Mouse (Mus musculus): ENCODE measurements at regions not wholly inside any gene's neighbourhood (a gene's known extent, or its start where the extent isn't known, plus 50 kb on each side); places are given as distances from the start of the nearest gene placed in this dataset.

- no peak for DNase-seq (ENCODE audit: low spot score)
Observed at GRCm38 (mm10) chr3:34761783-34762182, 111.6 kb downstream of the Sox2 start.

DNA sequence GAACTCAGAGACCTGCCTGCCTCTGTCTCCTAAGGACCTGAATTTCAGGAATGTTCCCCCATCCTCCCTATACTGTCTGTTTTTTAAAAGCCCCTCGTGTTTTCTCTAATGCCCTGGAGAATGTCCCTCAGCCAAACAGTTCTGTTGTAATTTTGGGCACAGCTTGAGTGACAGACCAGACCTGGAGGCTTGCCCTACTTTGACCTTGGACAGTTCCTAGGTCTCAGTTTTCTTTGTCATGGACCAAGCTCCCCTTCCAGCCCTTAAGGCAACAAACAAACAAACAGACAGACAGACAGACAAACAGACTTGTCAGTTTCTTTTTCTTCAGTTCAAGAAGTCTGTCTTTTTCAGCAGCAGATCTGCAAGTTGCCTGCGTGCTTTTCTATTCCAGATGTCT lies 114.4 kb downstream of the Sox2 start:
- no peak for DNase-seq (ENCODE audit: low spot score)

GRCm38 (mm10) chr3:34765151-34765550 lies 114.9 kb downstream of the Sox2 start:
- no peak for DNase-seq (ENCODE audit: low spot score)

DNA sequence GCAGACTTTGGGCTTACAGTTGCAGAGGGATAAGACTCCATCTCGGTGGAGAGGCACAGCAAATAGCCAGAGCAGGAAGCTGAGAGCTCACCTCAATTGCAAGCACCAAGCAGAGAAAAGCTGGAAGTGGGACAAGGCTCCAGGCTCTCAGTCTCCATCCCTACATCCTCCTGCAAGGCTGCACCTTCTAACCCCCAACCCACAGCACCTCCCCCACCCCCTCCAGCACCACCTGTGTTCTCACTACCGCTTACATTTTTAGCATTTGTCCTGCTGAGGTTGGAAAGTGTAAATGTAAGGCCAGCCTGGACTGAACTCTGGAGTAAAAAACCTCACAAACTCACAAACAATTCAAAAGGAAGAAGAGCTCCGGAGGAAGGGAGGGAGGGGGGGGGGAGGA lies 119.6 kb downstream of the Sox2 start:
- DNase-seq (ENCODE audit: low spot score): no peak

- DNase-seq (ENCODE audit: low spot score): no peak
Observed at GRCm38 (mm10) chr3:34770271-34770670, 120.1 kb downstream of the Sox2 start.

- no peak for DNase-seq (ENCODE audit: low spot score)
Observed at GRCm38 (mm10) chr3:34772035-34772434, 121.8 kb downstream of the Sox2 start.

DNA sequence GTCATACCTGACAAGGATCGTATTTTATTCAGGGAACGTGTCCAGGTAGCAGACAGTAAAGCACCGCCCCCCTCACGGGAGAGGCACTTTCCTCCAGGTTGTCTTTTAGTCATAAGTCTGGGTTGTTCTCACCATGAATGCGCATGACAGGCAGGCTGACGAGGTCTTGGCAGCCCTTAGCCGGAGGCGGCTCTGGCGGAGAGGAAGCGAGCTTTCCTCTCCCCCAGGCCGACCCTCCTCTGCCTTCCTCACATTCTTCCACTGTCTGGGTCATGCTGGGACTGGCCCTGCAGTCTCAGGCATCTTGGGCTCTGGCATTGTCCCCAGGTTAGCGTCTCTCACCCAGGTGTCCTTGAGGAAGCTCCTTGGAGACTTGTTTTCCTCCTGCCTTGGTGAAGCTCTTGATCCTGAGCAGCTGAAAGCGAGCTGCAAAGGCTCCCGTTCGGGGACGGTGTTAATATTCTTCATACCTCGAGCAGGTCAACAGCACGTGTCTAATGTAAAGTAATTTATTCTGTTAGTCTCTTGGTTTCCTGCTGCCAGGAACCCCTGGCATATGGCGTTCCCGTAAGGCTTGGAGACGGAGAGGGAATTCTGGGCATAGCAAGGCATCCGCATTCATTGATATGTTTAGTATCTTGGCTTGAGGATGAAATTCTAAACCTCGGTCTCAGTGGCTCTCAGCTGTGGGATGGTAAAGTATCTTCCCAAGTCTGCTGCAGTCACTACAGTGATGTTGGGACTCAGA lies 123.6 kb downstream of the Sox2 start:
- no peak for DNase-seq (ENCODE audit: low spot score)

DNA sequence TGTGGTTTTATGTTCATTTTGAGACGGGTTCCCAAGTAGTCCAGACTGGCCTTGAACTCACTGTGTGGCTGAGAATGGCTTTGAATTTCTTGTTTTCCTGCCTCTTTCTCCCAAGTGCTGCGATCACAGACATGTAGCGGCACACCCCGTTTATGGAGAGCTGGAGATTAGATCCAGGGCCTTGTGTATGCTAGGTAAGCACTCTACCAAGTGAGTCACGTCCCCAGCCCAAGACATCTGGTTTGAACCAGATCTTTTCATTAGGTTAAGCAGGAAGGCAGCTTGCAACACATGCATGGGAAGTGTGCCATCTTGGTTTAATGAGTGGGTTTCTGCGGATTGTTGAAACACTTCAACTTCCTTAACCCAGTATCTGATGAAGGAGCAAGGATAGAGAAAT lies 131.6 kb downstream of the Sox2 start:
- no peak for DNase-seq (ENCODE audit: low spot score)

- DNase-seq (ENCODE audit: low spot score): no peak
Observed at GRCm38 (mm10) chr3:34783398-34783797, 133.2 kb downstream of the Sox2 start.

DNA sequence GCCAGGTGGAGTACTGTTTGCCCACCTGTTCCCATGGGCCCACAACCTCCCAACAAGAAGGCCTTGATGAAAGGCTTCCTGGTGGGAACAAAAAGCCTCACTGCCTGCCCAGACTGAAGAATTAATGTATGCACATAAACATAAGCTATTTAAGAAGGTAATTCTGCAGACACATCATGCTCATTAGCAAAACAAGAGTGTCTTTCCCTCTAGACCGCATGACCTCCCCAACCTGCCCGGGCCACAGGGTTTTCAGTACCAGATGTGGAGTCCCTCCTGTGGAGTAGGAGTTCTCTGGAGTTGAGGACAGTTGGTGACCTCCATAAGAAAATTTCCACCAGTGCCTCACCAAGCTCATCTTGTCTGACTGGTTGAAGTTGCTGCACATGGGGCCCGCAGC lies 137.0 kb downstream of the Sox2 start:
- no peak for DNase-seq (ENCODE audit: low spot score)

- DNase-seq (ENCODE audit: low spot score): no peak
Observed at GRCm38 (mm10) chr3:34795103-34795983, 145.1 kb downstream of the Sox2 start.

GRCm38 (mm10) chr3:34795984-34796266 lies 145.7 kb downstream of the Sox2 start:
- DNase-seq (ENCODE audit: low spot score): no peak

DNA sequence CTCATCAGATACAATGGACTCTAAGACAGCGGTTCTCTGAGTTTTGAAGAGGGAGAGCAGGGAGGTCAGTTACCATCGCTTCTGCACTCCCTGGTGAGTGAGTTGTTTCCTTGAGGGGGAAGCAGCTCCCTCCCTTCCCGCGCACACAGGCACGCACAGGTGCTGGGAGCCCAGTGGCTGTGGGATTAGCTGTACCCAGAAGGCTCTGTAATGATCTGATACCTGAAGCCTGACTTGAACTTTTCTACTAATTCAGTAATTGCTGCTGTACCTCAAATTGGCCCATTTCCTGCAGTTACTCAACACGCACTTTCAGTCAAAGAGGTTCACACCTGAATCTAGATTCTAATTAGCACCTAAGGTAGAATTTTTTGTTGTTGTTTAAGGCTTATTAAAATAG lies 158.6 kb downstream of the Sox2 start:
- no peak for DNase-seq (ENCODE audit: low spot score)

- DNase-seq (ENCODE audit: low spot score): no peak
Observed at GRCm38 (mm10) chr3:34811753-34812152, 161.5 kb downstream of the Sox2 start.

- DNase-seq (ENCODE audit: low spot score): no peak
Observed at GRCm38 (mm10) chr3:34813046-34813625, 162.9 kb downstream of the Sox2 start.

GRCm38 (mm10) chr3:34825036-34825435 lies 174.8 kb downstream of the Sox2 start:
- no peak for DNase-seq (ENCODE audit: low spot score)

DNA sequence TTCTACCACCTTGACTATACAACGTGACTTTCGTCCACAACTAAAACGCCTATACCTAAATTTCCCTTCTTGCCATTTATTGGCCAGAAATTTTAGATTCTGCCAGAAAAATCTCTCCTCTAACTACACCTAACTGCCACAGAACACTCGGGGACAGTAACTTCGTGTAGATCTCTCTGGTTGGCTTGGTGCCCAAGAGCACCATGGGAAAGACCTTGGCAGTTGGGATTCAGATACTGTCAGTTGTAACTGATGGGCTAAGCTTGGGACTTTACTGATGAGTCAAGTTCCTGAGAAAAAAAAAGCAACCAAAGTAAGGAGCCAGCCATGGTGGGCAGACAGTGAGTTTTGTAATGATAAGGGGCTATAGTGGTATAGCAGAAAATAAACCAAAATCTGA lies 176.2 kb downstream of the Sox2 start:
- no peak for DNase-seq (ENCODE audit: low spot score)

- no peak for DNase-seq (ENCODE audit: low spot score)
Observed at GRCm38 (mm10) chr3:34828453-34829206, 178.4 kb downstream of the Sox2 start.

DNA sequence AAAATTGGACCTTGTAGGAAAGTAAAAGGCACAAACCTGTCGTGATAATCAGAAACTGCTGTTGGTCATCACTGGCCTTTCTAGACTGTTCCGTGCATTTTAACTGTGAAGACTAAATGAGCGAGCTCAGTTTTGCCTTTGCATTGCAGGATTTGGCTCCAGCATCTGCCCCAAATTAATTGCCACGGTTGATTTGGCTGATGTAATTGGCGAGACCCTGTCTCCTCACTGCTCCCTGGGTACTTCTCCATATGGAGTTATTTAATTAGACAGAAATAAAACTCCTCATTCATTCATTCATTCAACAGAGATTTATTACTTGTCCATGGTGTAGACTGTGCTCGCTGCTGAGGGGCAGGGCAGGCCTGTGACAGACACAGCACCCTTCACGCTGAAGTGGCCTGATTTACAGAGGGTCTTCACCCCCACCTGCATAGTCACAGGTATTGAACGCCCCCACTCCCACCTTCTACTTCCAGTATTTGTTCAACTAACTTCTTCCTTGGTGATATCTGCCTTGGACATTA lies 186.6 kb downstream of the Sox2 start:
- no peak for DNase-seq (ENCODE audit: low spot score)

- no peak for DNase-seq (ENCODE audit: low spot score)
Observed at GRCm38 (mm10) chr3:34837644-34838332, 187.6 kb downstream of the Sox2 start.

DNA sequence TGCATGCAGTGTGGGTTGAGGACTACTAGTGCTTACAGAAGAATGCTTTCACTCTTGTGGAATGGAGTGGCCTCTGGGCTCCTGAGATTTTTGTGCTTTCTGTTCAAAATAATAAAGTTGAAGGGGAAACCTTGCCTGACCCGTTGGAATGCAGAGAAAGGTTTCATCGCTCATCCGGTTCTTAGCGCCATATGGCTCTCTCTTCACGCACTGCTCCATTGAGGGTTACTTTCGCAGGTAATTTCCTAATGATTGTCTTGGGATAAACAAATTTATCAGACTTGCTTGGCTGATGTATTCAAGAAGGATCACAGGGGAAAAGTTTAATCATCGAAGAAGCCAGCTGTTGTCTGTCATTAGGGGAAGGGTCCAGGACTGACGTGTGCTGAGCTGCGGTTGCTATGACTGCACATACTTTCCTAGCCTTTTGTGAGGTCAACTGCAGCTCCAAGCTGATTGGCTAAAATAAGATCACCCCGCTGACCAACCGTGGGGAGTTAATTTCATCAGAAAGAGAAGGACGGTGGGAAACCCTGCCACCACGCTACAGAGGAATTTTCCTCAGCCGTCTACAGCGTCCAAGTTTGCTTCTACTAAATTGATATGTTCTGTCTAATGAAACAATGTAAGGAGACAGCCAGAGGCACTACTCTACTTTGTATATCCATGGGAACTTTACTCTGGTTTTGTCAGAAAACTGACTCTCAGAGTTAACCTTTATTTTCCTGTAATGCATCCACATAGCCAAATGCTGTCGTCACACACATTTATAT lies 210.9 kb downstream of the Sox2 start:
- DNase-seq (ENCODE audit: low spot score): no peak
